Mouse (Mus musculus): ENCODE data around the gene Cnep1r1. TPM values are rescaled to one million over a fixed set of nuclear protein-coding genes. Genes with fewer than 3 reads are reported as not detected.

Cnep1r1 gene
- polyA plus RNA-seq, 1 experiment: 52.1 TPM

DNA sequence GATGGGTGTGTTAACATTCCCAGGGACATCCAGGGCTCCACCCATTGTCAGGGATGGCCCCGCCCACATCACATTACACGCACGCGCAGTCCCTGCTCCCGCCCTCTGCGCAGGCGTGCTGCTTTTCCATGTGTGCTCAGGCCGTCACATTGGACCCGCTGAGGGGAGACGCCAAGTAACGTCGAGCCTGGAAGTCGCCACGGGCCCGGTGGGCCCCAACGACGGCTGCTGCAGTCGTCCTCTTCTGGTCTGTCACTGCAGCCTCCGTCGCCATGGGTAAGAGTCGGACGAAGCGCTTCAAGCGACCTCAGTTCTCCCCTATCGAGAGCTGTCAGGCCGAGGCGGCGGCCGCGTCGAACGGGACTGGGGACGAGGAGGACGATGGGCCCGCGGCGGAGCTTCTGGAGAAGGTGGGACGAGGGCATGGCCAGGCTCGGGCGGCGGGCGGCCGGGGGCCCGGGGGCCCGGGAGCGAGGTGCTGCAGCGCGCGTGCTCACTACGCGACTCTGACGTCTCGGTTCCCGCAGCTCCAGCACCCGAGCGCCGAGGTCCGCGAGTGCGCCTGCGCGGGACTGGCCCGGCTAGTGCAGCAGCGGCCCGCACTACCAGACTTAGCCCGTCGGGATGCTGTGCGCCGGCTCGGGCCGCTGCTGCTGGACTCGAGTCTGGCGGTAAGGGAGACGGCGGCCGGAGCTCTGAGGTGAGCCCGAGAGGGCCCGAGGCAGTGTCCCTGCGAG, 19.3 kb downstream of the Cnep1r1 start, which contains the start of gene Heatr3:
Gene Heatr3, plus strand, starts transcription at position 108 of the 737 bp plus-strand sequence.
- peak; percentile 33; the same call in 1 of the 2 replicates for TF ChIP-seq CTCF (IDR thresholded peaks at IDR 0.05; ENCODE audit: borderline replicate concordance, extremely low read depth, insufficient read depth, insufficient read length)
- peak; percentile 60 for TF ChIP-seq POLR2A (IDR thresholded peaks at IDR 0.05; ENCODE audit: borderline replicate concordance, extremely low read depth, insufficient read depth, insufficient read length, poor library complexity, severe bottlenecking)
- DNase-seq (ENCODE audit: low read depth): peak; percentile 98

DNA sequence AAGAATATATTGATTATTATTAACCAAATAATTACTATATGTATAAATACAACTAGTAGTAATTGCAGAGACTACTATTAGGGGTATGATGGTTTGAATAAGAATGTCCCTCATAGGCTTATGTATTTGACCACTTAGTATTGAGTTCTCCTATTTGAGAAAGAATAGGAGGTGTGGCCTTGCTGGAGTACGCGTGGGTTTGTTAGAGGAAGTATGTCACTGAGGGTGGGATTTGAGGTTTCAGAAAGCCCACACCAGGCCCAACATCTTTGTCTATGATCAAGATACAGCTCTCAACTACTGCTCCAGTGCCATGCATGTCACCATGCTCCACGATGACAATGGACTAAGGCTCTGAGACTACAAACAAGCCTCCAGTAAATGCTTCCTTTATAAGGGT, 20.7 kb downstream of the Cnep1r1 start:
- no peak for DNase-seq (ENCODE audit: low read depth)
- TF ChIP-seq CTCF (IDR thresholded peaks at IDR 0.05; ENCODE audit: borderline replicate concordance, extremely low read depth, insufficient read depth, insufficient read length) (no peak), POLR2A (IDR thresholded peaks at IDR 0.05; ENCODE audit: borderline replicate concordance, extremely low read depth, insufficient read depth, insufficient read length, poor library complexity, severe bottlenecking) (no peak)

DNA sequence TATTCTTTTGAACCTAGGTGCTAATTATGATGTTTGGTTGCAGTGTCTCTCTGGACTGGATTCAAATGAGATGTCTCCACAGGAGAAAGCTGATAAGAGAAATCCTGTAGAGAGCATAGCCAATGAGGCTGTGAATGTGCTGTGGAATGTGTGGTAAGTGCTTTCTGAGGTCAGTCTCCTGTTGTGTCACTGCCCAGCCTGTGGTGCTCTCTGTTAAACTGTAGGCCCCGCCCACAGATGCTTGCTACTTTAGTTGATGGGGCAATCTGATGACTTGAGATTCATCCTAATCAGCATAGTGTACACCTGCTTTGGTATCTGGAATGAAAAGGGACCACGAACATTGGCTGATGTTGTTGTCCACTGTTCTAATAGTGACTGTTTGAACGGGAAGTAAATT, 23.1 kb downstream of the Cnep1r1 start:
- TF ChIP-seq POLR2A (IDR thresholded peaks at IDR 0.05; ENCODE audit: borderline replicate concordance, extremely low read depth, insufficient read depth, insufficient read length, poor library complexity, severe bottlenecking) (no peak), CTCF (IDR thresholded peaks at IDR 0.05; ENCODE audit: borderline replicate concordance, extremely low read depth, insufficient read depth, insufficient read length) (no peak)

DNA sequence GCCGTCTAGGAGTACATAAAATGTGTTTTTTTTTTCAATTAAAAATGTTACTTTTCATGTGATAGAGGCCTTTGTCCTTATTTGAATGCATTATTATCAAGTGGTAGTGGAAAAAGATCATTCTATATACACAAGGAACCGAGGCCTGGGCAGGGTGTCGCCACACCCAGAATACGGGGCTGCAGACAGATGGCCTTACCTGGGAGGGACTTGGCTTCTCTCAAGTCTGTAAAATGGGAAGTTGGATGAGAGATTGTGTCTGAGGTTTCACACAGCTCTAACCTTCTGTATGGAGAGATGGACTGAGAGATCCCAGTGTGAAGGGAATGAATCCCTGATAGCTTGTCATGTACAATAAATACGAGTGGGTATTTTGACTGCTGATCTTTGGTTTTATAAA, 25.5 kb downstream of the Cnep1r1 start:
- no peak for TF ChIP-seq POLR2A (IDR thresholded peaks at IDR 0.05; ENCODE audit: borderline replicate concordance, extremely low read depth, insufficient read depth, insufficient read length, poor library complexity, severe bottlenecking)
- TF ChIP-seq CTCF (IDR thresholded peaks at IDR 0.05; ENCODE audit: borderline replicate concordance, extremely low read depth, insufficient read depth, insufficient read length): no peak
- no peak for DNase-seq (ENCODE audit: low read depth)

More for the DNA sequence above, 23.1 kb downstream of the Cnep1r1 start:
- DNase-seq (ENCODE audit: low read depth): no peak

DNA sequence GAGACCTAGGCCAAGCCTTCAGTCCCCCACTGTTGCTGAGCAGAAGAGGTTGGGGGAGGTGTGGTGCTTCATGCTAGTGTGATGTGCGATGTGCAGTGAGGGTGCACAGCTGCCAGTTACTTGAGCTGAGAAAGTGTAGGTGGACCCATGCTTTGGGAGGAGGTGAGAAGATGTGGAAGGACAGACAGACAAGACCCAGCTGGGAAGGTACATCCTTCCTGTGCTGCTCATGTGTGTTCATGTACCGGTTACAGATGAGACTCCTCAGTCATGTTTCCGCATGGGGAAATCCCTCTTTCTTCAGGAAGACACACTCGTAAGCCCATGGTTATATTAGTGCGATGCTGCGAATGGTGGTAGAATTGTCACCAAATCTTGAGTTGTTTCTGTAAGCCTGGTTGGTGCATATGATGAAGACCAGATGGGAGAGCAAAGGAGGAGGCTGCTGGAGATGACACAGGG, 32.4 kb downstream of the Cnep1r1 start:
- DNase-seq (ENCODE audit: low read depth): no peak
- TF ChIP-seq CTCF (IDR thresholded peaks at IDR 0.05; ENCODE audit: borderline replicate concordance, extremely low read depth, insufficient read depth, insufficient read length): no peak
- TF ChIP-seq POLR2A (IDR thresholded peaks at IDR 0.05; ENCODE audit: borderline replicate concordance, extremely low read depth, insufficient read depth, insufficient read length, poor library complexity, severe bottlenecking): no peak

DNA sequence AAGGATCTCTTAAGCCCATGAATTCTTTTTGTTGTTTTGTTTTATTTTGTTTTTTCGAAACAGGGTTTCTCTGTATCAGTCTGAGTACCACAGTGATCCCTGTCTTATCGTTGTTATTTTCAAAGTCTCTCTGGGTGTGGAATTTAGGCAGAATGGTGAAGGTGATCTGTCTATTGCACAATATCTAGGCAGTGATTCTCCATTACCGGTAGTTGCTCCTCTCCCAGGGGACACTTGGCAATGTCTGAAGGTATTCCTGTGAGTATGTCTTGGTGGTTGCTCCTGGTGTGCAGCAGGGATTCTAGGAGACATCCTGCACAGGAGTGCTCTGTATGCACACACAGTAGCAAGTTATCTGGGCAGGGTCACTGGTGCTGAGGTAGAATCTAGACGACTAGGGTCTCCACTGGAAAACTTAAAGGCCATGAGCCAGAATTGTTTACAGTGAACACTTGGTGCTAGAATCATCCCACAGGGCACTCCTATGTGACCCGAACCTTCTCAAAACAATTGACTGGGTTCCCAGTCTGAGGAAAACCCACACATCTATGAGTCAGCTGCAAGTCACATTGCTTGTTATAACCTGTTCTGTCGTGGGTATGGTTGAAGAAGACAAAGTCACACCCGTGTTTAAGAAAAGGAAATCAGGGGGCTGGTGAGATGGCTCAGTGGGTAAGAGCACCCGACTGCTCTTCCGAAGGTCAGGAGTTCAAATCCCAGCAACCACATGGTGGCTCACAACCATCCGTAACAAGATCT, 41.8 kb downstream of the Cnep1r1 start:
- no peak for TF ChIP-seq CTCF (IDR thresholded peaks at IDR 0.05; ENCODE audit: borderline replicate concordance, extremely low read depth, insufficient read depth, insufficient read length)
- no peak for TF ChIP-seq POLR2A (IDR thresholded peaks at IDR 0.05; ENCODE audit: borderline replicate concordance, extremely low read depth, insufficient read depth, insufficient read length, poor library complexity, severe bottlenecking)
- DNase-seq (ENCODE audit: low read depth): no peak

DNA sequence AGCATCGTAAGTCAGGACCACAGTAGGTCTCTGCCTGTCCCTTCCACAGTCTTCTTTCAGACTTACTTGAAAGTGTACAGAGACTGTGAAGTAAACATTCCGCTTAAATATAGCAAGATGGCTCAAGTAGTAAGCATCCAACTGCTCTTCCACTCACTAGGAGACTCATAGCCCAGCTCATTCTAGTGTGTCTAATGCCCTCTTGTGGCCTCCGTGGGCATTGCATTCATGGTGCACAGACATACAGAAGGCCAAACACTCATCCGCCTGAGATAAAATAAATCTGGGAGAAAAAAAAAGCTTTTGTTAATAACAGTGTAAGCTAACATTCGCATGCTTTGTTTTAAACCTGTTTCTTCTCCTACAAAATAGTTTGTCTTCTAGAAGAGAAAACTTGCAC, 42.9 kb downstream of the Cnep1r1 start:
- no peak for TF ChIP-seq POLR2A (IDR thresholded peaks at IDR 0.05; ENCODE audit: borderline replicate concordance, extremely low read depth, insufficient read depth, insufficient read length, poor library complexity, severe bottlenecking)
- peak; percentile 73; the same call in 1 of the 2 replicates for TF ChIP-seq CTCF (IDR thresholded peaks at IDR 0.05; ENCODE audit: borderline replicate concordance, extremely low read depth, insufficient read depth, insufficient read length)
- peak; percentile 61 for DNase-seq (ENCODE audit: low read depth)

DNA sequence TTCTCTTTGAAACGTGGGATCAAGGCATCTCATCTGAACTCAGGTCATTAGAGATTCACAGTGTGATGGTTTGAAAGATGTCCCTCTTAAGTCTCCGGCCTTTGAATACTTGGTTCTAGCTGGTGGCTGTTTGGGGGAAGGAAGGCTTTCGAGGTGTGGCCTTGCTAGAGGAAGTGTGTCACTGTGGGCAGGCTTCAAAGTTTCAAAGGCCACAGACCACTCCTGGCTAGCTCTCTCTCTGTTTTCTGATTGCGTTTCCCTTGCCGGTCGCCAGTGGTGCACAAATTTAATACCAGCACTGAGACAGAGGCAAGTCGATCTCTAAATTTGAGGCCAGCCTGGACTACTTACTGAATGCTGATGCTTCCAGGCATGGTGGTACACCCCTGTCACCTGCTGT, 56.7 kb downstream of the Cnep1r1 start:
- no peak for DNase-seq (ENCODE audit: low read depth)

DNA sequence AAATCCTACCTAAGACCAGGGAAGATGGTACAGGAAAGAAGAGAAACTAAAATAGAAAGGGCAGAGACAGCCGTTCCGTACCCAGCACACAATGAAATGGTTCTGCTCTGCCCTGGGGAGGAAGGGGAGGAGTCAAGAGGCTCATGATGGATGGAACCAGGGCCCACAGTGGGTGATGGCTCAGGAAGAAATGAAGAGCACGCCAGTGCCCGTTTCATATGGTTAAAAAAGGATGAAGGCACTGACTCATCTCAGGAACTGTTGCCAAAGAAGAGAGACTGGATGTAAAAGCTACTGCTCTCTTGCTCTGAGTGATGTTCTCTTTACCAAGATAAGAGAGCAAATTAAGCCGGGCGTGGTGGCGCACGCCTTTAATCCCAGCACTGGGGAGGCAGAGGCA, 58.7 kb downstream of the Cnep1r1 start:
- no peak for DNase-seq (ENCODE audit: low read depth)
- TF ChIP-seq CTCF (IDR thresholded peaks at IDR 0.05; ENCODE audit: borderline replicate concordance, extremely low read depth, insufficient read depth, insufficient read length) (no peak), POLR2A (IDR thresholded peaks at IDR 0.05; ENCODE audit: borderline replicate concordance, extremely low read depth, insufficient read depth, insufficient read length, poor library complexity, severe bottlenecking) (no peak)

More for the DNA sequence above, 56.7 kb downstream of the Cnep1r1 start:
- no peak for TF ChIP-seq POLR2A (IDR thresholded peaks at IDR 0.05; ENCODE audit: borderline replicate concordance, extremely low read depth, insufficient read depth, insufficient read length, poor library complexity, severe bottlenecking)
- TF ChIP-seq CTCF (IDR thresholded peaks at IDR 0.05; ENCODE audit: borderline replicate concordance, extremely low read depth, insufficient read depth, insufficient read length): no peak

DNA sequence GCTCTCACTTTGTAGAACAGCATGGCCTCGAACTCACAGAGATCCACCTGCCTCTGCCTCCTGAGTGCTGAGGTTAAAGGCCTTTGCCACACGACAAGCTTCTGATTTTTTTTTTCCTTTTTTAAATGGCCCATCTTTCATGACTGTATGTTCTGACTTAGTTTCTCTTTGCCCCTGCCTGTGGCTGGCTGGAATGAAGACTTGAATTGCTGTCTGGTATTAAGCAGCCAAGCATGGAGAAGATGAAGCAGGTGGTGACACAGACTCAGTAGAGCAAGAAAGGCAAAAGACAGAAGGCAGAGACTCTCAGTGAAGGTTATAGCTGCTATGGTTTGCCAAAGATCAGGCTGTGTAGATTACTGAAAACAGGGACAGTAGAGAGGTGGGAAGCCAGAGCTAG, 64.6 kb downstream of the Cnep1r1 start:
- no peak for DNase-seq (ENCODE audit: low read depth)
- TF ChIP-seq CTCF (IDR thresholded peaks at IDR 0.05; ENCODE audit: borderline replicate concordance, extremely low read depth, insufficient read depth, insufficient read length) (no peak), POLR2A (IDR thresholded peaks at IDR 0.05; ENCODE audit: borderline replicate concordance, extremely low read depth, insufficient read depth, insufficient read length, poor library complexity, severe bottlenecking) (no peak)

Other genes starting within 250 kb of the Cnep1r1 start
- gene Zfp423, start 159.2 kb upstream of the Cnep1r1 start, polyA plus RNA-seq (2012; rRNA removed): 58.6 and 113 TPM in 2 replicates
- 43.9 and 44.7 TPM in 2 replicates for gene Heatr3, start 19.1 kb downstream of the Cnep1r1 start, polyA plus RNA-seq (2012; rRNA removed)
- 30.9 and 36.5 TPM in 2 replicates for gene Tent4b, start 80.4 kb downstream of the Cnep1r1 start, polyA plus RNA-seq (2012; rRNA removed)
- 2.2 and 3.7 TPM in 2 replicates for gene Adcy7, start 153.6 kb downstream of the Cnep1r1 start, polyA plus RNA-seq (2012; rRNA removed)
- gene Brd7, start 243.4 kb downstream of the Cnep1r1 start, polyA plus RNA-seq (2012; rRNA removed): 65.6 and 69.2 TPM in 2 replicates

Measured in brain, embryonic 14.5 days (tissue).